Mouse (Mus musculus): ENCODE measurements around the gene Gm20605.

DNA sequence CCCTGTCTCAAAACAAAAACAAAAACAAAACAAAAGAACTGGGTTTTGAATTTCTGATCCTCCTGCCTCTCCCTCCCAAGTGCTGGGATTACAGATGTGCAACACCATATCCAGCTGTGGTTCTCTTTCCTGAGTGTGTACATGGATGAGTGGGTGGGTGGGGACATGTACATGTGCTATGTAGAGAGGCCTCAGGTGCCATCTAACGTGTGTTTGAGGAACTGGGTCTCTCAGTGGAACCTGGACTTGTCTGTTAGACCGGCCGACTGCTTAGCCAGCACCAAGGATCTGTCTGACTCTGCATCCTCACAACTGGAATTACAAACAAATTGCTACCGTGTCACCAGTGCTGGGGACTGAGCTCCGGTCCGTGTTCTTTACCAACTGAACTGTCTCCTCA, 31.4 kb upstream of the Gm20605 start:
- no peak for TF ChIP-seq CTCF (conservative IDR thresholded peaks at IDR 0.05; ENCODE audit: insufficient read depth, insufficient read length, low read depth, low read length)
- TF ChIP-seq POLR2A (IDR thresholded peaks at IDR 0.05; ENCODE audit: low read depth, low read length), result no peak
